Mouse (Mus musculus): Measurements from ENCODE around the gene Sbp.

GRCm38 (mm10) chr17:23969231-23969630 is 27.8 kb downstream of the Sbp start:
- TF ChIP-seq POLR2A (IDR thresholded peaks at IDR 0.05; ENCODE audit: control insufficient read depth, low read depth, low read length) = no peak
- TF ChIP-seq CTCF (IDR thresholded peaks at IDR 0.05; ENCODE audit: control insufficient read depth, insufficient read depth, insufficient replicate concordance, low read depth, low read length) = peak; percentile 81; the same call in 1 of the 2 replicates
